Mouse (Mus musculus) lung, postnatal 25 days (tissue): ENCODE data around the gene Yod1.
A peak's percentile ranks its signal among the peaks of the same experiment; 100 is the strongest.

ENCODE experiments used
- DNase-seq: peaks from one replicate; pipeline ENCODE4 v3.0.0; 2022; ENCODE audit warnings: low spot score

Gene Yod1

GRCm38 (mm10) chr1:130732706-130733658, 15.9 kb downstream of the Yod1 start:
- no peak for DNase-seq

GRCm38 (mm10) chr1:130733671-130734070, 16.5 kb downstream of the Yod1 start:
- peak; percentile 76 for DNase-seq

- no peak for DNase-seq
Observed at GRCm38 (mm10) chr1:130734452-130734851, 17.3 kb downstream of the Yod1 start.

- no peak for DNase-seq
Observed at GRCm38 (mm10) chr1:130734852-130735251, 17.7 kb downstream of the Yod1 start.

- no peak for DNase-seq
Observed at GRCm38 (mm10) chr1:130737411-130737881, 20.3 kb downstream of the Yod1 start.

GRCm38 (mm10) chr1:130737916-130738315, 20.8 kb downstream of the Yod1 start:
- DNase-seq = no peak

GRCm38 (mm10) chr1:130738551-130739106, 21.5 kb downstream of the Yod1 start:
- no peak for DNase-seq

- no peak for DNase-seq
Observed at GRCm38 (mm10) chr1:130739636-130740035, 22.5 kb downstream of the Yod1 start.

- DNase-seq = peak; percentile 52
Observed at GRCm38 (mm10) chr1:130740227-130740648, 23.1 kb downstream of the Yod1 start.

- peak; percentile 42 for DNase-seq
Observed at GRCm38 (mm10) chr1:130740781-130741720, 23.9 kb downstream of the Yod1 start.

- DNase-seq = no peak
Observed at GRCm38 (mm10) chr1:130742201-130742600, 25.1 kb downstream of the Yod1 start.

GRCm38 (mm10) chr1:130743775-130744174, 26.6 kb downstream of the Yod1 start:
- no peak for DNase-seq

GRCm38 (mm10) chr1:130744217-130744616, 27.1 kb downstream of the Yod1 start:
- DNase-seq = no peak

GRCm38 (mm10) chr1:130744961-130745360, 27.8 kb downstream of the Yod1 start:
- no peak for DNase-seq

- DNase-seq = no peak
Observed at GRCm38 (mm10) chr1:130745591-130745990, 28.5 kb downstream of the Yod1 start.

GRCm38 (mm10) chr1:130746819-130747218, 29.7 kb downstream of the Yod1 start:
- DNase-seq = no peak

GRCm38 (mm10) chr1:130759689-130760088, 42.6 kb downstream of the Yod1 start:
- no peak for DNase-seq

GRCm38 (mm10) chr1:130761597-130761996, 44.5 kb downstream of the Yod1 start:
- DNase-seq = peak; percentile 67

- no peak for DNase-seq
Observed at GRCm38 (mm10) chr1:130762045-130762760, 45.1 kb downstream of the Yod1 start.

GRCm38 (mm10) chr1:130764027-130764461, 46.9 kb downstream of the Yod1 start:
- peak; percentile 94 for DNase-seq

- DNase-seq = peak; percentile 68
Observed at GRCm38 (mm10) chr1:130767066-130767465, 49.9 kb downstream of the Yod1 start.
